Mouse (Mus musculus) testis, adult 2 months (tissue): ENCODE measurements around the gene Asb16.

Experiments
- CTCF ChIP-seq: fragments of 200-500 bp; IDR thresholded peaks from 2 replicates; pipeline ENCODE4 v1.5.1; 2012; ENCODE audit warnings: low read depth, mild to moderate bottlenecking, inconsistent platforms, low read length, moderate library complexity; ENCODE audit not compliant: control insufficient read depth, insufficient read depth, insufficient replicate concordance
- POLR2A ChIP-seq: fragments of 200-500 bp; IDR thresholded peaks from 2 replicates; pipeline ENCODE4 v1.6.1; 2012; ENCODE audit warnings: low read depth, mild to moderate bottlenecking, inconsistent platforms, low read length, moderate library complexity; ENCODE audit not compliant: control insufficient read depth

DNA sequence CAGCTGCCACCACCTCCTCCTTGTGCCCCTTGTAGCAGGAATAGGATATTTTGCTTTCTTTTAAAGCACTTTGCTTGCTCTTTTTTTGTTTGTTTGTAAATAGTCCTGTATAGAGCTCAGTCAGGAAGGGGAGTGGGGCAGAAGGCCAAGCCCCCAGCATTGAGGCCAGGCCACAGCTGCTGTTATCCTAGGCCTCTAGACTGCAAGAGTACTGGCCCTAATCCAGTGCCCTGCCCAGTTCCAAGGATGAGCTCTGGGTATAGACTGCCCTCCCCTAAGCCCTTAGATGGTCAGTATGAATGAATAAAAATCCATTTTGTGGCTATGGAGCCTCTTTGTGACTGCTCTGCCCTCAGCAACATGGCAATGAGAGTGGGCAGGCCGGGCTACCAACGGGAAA, 20.4 kb downstream of the Asb16 start:
- no peak for TF ChIP-seq POLR2A
- no peak for TF ChIP-seq CTCF
